Mouse (Mus musculus) cortical plate, adult 2 months (tissue): ENCODE results near the gene Prr5l.

ENCODE experiments used
- CTCF ChIP-seq: fragments of 200-500 bp; IDR thresholded peaks from 2 replicates; pipeline ENCODE4 v1.5.1; 2011; ENCODE audit warnings: mild to moderate bottlenecking, control low read depth, low read length; ENCODE audit not compliant: insufficient read depth; ENCODE audit errors: extremely low read depth
- POLR2A ChIP-seq: fragments of 200-500 bp; IDR thresholded peaks from 2 replicates; pipeline ENCODE4 v1.6.1; 2011; ENCODE audit warnings: mild to moderate bottlenecking, low read length, control low read depth; ENCODE audit not compliant: insufficient read depth; ENCODE audit errors: extremely low read depth

DNA sequence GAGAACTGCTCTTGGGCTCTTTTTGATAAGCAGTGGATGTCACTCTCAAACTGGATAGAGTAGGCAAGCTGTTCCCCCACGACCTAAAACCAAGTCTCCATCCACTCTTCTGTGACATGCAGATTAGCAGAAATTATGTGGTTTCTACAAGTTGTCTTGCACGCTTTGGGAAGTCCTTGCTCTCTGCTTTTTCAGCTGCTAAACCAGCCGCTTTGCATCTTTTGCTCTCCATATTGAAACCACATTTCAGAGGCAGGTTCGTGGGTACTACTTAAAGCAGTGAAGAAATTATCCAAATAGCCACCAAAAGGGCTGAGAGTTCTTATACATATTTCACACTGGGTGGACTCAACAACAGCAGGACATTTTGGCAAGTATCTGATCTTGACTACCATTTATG is 53.8 kb downstream of the Prr5l start:
- TF ChIP-seq CTCF (no peak), POLR2A (no peak)
